Mouse (Mus musculus): ENCODE results near the gene Mbd3l2.
"Not testable (repeated sequence)": the region's sequence is repeated elsewhere in the genome, so short reads cannot be mapped to it uniquely, and the experiment has no call there.

The Mbd3l2 gene

GRCm38 (mm10) chr9:18430354-18430753, at the start of gene Mbd3l2:
Mbd3l2 (plus strand) TSS chr9:18430654.
- no peak for DNase-seq

DNA sequence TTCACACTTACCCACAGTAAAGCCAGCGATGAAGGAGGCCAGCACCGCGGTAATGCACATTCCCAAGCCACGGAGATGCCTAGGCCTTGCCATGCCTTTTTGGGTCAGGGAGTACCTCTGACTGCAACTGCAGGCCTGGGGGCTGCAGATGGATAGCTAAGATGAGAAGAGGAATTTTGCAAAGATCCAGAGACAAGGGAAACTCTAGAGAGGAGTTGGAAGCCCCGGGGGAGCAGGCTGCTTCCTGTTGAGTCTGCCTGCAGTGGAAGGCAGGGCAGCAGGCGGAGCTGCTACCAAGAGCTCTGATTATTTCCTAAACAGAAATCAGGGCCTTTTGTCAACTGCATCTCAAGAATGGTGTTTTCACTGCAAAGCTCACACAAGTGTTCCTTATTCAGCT, 44.7 kb upstream of the Mbd3l2 start:
- no peak for DNase-seq

- no peak for DNase-seq
Observed at GRCm38 (mm10) chr9:18399629-18400028, 30.8 kb upstream of the Mbd3l2 start.

DNA sequence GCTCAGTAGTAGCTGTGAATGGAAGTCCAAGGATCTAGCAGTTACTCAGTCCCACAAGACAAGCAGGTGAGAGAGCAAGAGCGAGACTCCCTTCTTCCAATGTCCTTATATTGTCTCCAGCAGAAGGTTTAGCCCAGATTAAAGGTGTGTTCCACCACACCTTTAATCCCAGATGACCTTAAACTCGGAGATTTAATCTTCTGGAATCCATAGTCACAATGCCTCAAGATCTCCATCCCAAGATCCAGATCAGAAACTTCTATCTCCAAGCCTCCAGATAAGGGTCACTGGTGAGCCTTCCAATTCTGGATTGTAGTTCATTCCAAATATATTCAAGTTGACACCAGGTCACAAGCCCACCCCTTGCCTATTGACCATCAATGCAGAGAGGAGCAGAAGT, 27.6 kb upstream of the Mbd3l2 start, which contains the start of gene Naalad2:
TSS of gene Naalad2 (minus strand) at position 101 of the 400 bp plus-strand sequence.
- DNase-seq = not testable (repeated sequence)

DNA sequence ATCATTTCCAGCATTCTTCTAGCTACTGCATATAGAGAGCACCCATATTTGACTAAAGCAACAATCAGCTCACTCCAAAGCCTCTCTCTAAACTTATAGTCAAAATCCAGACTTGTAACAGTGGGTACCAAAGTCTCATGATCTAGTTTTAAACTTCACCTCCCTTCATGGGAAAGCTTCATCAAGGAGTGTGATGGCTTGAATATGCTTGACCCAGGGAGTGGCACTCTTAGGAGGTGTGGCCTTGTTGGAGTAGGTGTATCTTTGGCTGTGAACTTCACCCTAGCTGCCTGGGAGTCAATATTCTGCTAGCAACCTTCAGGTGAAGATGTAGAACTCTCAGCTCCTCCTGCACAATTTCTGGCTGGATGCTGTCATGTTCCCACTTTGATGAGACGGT, 26.3 kb upstream of the Mbd3l2 start, which contains the start of gene Ubtfl1:
TSS of gene Ubtfl1 (plus strand) at position 301 of the 400 bp plus-strand sequence.
- no peak for DNase-seq

DNA sequence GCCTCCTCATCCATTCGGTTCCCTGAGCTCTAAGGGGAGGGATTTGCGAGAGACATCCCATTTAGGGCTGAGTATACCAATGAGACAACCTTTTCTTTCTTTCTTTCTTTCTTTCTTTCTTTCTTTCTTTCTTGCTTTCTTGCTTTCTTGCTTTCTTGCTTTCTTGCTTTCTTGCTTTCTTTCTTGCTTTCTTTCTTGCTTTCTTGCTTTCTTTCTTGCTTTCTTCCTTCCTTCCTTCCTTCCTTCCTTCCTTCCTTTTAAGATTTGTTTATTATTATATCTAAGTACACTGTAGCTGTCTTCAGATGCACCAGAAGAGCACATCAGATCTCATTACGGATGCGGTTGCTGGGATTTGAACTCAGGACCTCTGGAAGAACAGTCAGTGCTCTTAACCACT, 18.1 kb upstream of the Mbd3l2 start:
- not testable (repeated sequence) for DNase-seq

GRCm38 (mm10) chr9:18431687-18432086, 1.2 kb downstream of the Mbd3l2 start:
- no peak for DNase-seq

DNA sequence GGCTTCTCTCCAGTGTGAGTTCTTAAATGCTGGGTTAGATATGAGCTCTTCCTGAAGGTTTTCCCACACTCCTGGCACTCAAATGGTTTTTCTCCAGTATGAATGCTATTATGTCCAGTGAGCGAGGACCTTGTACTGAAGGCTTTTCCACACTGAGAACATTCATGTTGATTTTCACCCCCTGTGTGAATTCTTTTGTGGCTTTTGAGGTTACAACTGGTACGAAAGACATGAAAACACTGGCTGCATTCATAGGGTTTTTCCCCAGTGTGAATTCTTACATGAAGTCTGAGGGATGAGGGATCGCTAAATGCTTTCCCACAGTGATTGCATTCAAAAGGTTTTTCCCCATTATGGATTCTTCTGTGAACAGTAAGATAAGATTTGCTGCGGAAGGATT, 26.1 kb downstream of the Mbd3l2 start:
- no peak for DNase-seq

DNA sequence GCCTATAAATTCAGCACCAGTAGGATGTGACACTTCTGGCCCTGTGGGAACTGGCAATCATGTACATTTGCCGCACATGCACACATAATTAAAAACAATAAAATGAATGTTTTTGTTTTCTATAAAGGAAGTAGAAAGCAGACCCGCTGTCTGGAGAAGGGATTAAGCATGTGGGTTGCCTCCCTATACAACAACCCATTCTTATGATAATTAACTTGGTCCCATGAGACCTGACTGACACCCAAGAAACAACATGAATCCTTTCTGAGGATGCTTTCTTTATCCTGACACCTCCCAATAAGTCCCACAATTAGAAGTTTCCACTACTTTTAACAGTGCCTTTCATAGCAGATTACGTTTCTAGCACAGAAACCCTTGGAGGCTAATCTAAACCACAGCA, 36.9 kb downstream of the Mbd3l2 start:
- DNase-seq = no peak

DNA sequence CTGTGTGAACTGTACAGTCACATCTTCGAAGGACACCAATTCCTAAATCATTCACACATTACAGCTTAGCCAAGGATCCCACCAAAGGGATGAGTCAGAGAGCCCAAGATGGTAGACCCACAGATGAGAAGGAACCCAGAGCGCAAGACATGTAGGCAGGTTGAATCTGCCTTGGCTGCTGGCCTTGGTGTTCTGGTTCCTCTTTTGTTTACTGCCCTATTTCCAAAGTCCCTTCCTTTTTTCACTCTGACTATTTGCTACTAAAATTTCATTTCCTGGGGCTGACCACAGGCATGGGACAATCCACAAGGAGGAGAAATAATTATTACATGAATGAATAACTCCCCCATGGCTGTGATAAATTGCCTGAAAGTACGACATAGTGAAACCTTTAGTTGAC, 37.6 kb downstream of the Mbd3l2 start:
- DNase-seq = no peak

DNA sequence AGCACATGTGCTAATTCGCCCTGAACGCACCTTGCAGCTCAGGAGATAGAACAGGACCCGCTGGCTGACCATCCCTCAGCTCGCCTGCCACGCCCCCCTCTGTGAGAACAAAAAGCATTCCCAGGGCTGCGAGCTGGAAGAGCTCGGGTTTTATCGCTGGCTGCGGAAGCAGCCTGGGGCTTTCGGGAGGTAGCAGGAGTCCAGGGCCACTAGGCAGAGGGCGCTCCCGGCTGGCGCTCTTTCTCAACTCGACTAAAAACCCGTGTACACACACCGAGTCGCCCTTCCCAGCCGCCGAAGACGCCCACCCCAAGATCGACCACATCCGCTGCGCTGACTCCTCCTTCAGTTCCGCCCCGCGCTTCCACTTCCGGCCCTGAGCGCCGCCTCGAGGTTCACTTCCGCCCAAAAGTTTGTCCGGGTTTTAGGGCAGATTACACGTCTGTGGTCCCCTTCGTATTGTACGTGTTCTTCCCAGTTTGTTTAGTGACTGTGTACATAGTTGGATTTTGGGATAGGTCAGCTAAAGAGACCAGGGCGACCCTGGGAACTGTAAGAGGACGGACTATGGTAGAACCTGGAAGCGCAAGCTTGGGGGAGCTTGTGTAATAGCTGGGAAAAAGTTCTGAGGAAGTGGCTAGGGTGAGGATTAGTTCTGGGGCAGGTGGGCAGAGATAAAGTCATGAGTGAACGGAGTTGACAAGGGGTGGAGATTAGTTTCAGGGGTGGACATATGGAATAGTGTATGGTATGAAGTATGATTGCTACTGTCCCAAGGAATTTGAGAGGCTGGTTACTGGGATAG, 43.1 kb downstream of the Mbd3l2 start:
- DNase-seq = peak; percentile 57

GRCm38 (mm10) chr9:18478168-18478567, 47.7 kb downstream of the Mbd3l2 start, which contains the start of the genes Zfp558 and Mbd3l1:
Zfp558 (minus strand) TSS chr9:18478268.
Mbd3l1 (plus strand) TSS chr9:18478359.
- no peak for DNase-seq

Data from kidney, adult 9 months (tissue).